Mouse (Mus musculus): ENCODE results near the gene Sema3c. TPM values are rescaled to one million over a fixed set of nuclear protein-coding genes. Genes with fewer than 3 reads are reported as not detected.

The Sema3c gene
- polyA plus RNA-seq, 1 experiment from 2014 or later = 72.0 TPM

- no peaks in the 10 kb centered on the region for H3K9me3 ChIP-seq (ENCODE audit: control insufficient read depth, low read depth, low read length)
- ATAC-seq (ENCODE audit: insufficient number of reproducible peaks, insufficient read depth, low FRiP score, low read depth) = no peak
- H3K36me3 ChIP-seq (ENCODE audit: control insufficient read depth, insufficient read depth, low read length) = no peaks in the 10 kb centered on the region
- no peak overlapping the region for H3K4me2 ChIP-seq (replicated peaks; ENCODE audit: low read depth, low read length)
- no peak overlapping the region for H3K9ac ChIP-seq (replicated peaks; ENCODE audit: low read depth, low read length)
- no peak overlapping the region for H3K27ac ChIP-seq (ENCODE audit: low read length)
- no peaks in the 10 kb centered on the region for H3K4me1 ChIP-seq (ENCODE audit: control insufficient read depth, insufficient read depth, low read length)
- H3K27me3 ChIP-seq (ENCODE audit: control insufficient read depth, insufficient read depth, low read length) = no peaks in the 10 kb centered on the region
- no peak overlapping the region for H3K4me3 ChIP-seq (ENCODE audit: low read depth, low read length)
- 65% methylated on average over 2 of the region's 2 CpGs for WGBS
Observed at GRCm38 (mm10) chr5:17620619-17621018, 46.5 kb downstream of the Sema3c start.

DNA sequence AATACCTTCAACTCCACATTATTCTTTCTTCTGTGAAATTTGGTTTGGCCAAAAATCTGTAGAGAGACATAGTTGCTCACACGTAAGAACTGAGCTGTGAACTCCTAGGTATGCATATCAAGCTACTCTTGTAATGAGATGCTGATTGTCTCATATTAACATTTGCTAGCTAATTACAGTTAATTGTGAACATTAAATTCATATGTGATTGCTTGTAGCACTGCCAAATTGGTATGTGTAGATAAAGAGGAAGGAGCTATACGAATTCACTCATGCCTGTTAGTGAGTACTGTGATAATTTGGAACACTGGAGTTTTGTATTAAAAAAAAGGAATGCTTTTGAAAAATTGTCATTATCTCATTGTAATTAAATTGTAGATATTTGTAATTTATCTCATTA is 48.5 kb downstream of the Sema3c start:
- ATAC-seq (ENCODE audit: insufficient number of reproducible peaks, insufficient read depth, low FRiP score, low read depth) = no peak

GRCm38 (mm10) chr5:17628606-17629005 is 54.5 kb downstream of the Sema3c start:
- H3K4me2 ChIP-seq (replicated peaks; ENCODE audit: low read depth, low read length) = no peak overlapping the region
- H3K27ac ChIP-seq (ENCODE audit: low read length) = no peak overlapping the region
- H3K4me3 ChIP-seq (ENCODE audit: low read depth, low read length) = no peak overlapping the region
- no peak overlapping the region for H3K9ac ChIP-seq (replicated peaks; ENCODE audit: low read depth, low read length)
- ATAC-seq (ENCODE audit: insufficient number of reproducible peaks, insufficient read depth, low FRiP score, low read depth) = no peak
- no peaks in the 10 kb centered on the region for H3K36me3 ChIP-seq (ENCODE audit: control insufficient read depth, insufficient read depth, low read length)
- no peaks in the 10 kb centered on the region for H3K9me3 ChIP-seq (ENCODE audit: control insufficient read depth, low read depth, low read length)
- 24% methylated on average over 1 of the region's 1 CpGs for WGBS
- H3K4me1 ChIP-seq (ENCODE audit: control insufficient read depth, insufficient read depth, low read length) = no peaks in the 10 kb centered on the region
- H3K27me3 ChIP-seq (ENCODE audit: control insufficient read depth, insufficient read depth, low read length) = no peaks in the 10 kb centered on the region

More for the DNA sequence above, 48.5 kb downstream of the Sema3c start:
- H3K36me3 ChIP-seq (ENCODE audit: control insufficient read depth, insufficient read depth, low read length) = no peaks in the 10 kb centered on the region
- no peaks in the 10 kb centered on the region for H3K27me3 ChIP-seq (ENCODE audit: control insufficient read depth, insufficient read depth, low read length)
- H3K27ac ChIP-seq (ENCODE audit: low read length) = no peak overlapping the region
- H3K4me2 ChIP-seq (replicated peaks; ENCODE audit: low read depth, low read length) = no peak overlapping the region
- no peak overlapping the region for H3K9ac ChIP-seq (replicated peaks; ENCODE audit: low read depth, low read length)
- H3K4me3 ChIP-seq (ENCODE audit: low read depth, low read length) = no peak overlapping the region
- H3K9me3 ChIP-seq (ENCODE audit: control insufficient read depth, low read depth, low read length) = no peaks in the 10 kb centered on the region
- H3K4me1 ChIP-seq (ENCODE audit: control insufficient read depth, insufficient read depth, low read length) = no peaks in the 10 kb centered on the region
- 90% methylated on average over 2 of the region's 2 CpGs for WGBS

- Histone ChIP-seq H3K4me1 (ENCODE audit: control insufficient read depth, insufficient read depth, low read length) (no peaks in the 10 kb centered on the region), H3K36me3 (ENCODE audit: control insufficient read depth, insufficient read depth, low read length) (no peaks in the 10 kb centered on the region), H3K4me3 (ENCODE audit: low read depth, low read length) (no peak overlapping the region), H3K27me3 (ENCODE audit: control insufficient read depth, insufficient read depth, low read length) (no peaks in the 10 kb centered on the region), H3K4me2 (replicated peaks; ENCODE audit: low read depth, low read length) (no peak overlapping the region), H3K27ac (ENCODE audit: low read length) (no peak overlapping the region), H3K9ac (replicated peaks; ENCODE audit: low read depth, low read length) (no peak overlapping the region), H3K9me3 (ENCODE audit: control insufficient read depth, low read depth, low read length) (no peaks in the 10 kb centered on the region)
- WGBS = 67% methylated on average over 3 of the region's 3 CpGs
- ATAC-seq (ENCODE audit: insufficient number of reproducible peaks, insufficient read depth, low FRiP score, low read depth) = no peak
Observed at GRCm38 (mm10) chr5:17629599-17629998, 55.5 kb downstream of the Sema3c start.

GRCm38 (mm10) chr5:17639519-17639918 is 65.4 kb downstream of the Sema3c start:
- Histone ChIP-seq H3K4me2 (replicated peaks; ENCODE audit: low read depth, low read length) (no peak overlapping the region), H3K9me3 (ENCODE audit: control insufficient read depth, low read depth, low read length) (no peaks in the 10 kb centered on the region), H3K27me3 (ENCODE audit: control insufficient read depth, insufficient read depth, low read length) (no peaks in the 10 kb centered on the region), H3K36me3 (ENCODE audit: control insufficient read depth, insufficient read depth, low read length) (no peaks in the 10 kb centered on the region), H3K4me1 (ENCODE audit: control insufficient read depth, insufficient read depth, low read length) (no peaks in the 10 kb centered on the region), H3K27ac (ENCODE audit: low read length) (no peak overlapping the region), H3K4me3 (ENCODE audit: low read depth, low read length) (no peak overlapping the region), H3K9ac (replicated peaks; ENCODE audit: low read depth, low read length) (no peak overlapping the region)
- no peak for ATAC-seq (ENCODE audit: insufficient number of reproducible peaks, insufficient read depth, low FRiP score, low read depth)
- 84% methylated on average over 3 of the region's 3 CpGs for WGBS

- ATAC-seq (ENCODE audit: insufficient number of reproducible peaks, insufficient read depth, low FRiP score, low read depth) = no peak
- H3K9ac ChIP-seq (replicated peaks; ENCODE audit: low read depth, low read length) = no peak overlapping the region
- no peaks in the 10 kb centered on the region for H3K4me1 ChIP-seq (ENCODE audit: control insufficient read depth, insufficient read depth, low read length)
- H3K27ac ChIP-seq (ENCODE audit: low read length) = no peak overlapping the region
- no peaks in the 10 kb centered on the region for H3K9me3 ChIP-seq (ENCODE audit: control insufficient read depth, low read depth, low read length)
- WGBS = 70% methylated on average over 7 of the region's 7 CpGs
- H3K36me3 ChIP-seq (ENCODE audit: control insufficient read depth, insufficient read depth, low read length) = no peaks in the 10 kb centered on the region
- H3K4me2 ChIP-seq (replicated peaks; ENCODE audit: low read depth, low read length) = no peak overlapping the region
- H3K27me3 ChIP-seq (ENCODE audit: control insufficient read depth, insufficient read depth, low read length) = no peaks in the 10 kb centered on the region
- no peak overlapping the region for H3K4me3 ChIP-seq (ENCODE audit: low read depth, low read length)
Observed at GRCm38 (mm10) chr5:17647643-17648226, 73.7 kb downstream of the Sema3c start.

DNA sequence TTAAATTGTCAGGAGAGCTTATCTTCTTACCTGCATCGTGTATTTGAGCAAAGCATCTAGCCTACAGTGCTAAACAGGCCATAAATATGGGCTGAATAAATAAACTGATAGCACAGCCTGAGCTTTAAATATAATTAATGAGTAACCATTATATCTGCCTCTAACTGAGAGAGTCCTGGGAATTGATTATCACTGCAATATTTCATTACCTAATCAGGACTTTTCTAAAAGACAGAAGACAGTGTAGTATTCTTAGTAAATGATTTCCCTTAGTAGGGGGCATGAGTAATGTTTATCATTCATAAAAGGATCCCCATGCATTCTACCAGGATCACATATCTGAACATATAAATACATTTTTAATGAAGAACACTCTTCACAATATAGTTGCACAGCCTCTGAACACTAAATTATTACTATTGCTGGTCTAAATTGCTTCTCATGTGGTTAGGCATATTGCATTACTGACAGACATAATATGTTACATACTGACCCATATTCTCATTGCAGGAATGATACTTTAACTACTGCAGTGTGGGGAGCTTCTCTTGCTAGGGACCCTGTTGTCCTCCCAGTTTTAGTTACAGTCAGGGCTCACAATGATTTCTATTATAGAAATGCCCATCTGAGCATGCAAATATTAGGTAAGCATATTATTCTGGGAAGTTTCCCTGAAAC is 74.9 kb downstream of the Sema3c start:
- H3K4me1 ChIP-seq (ENCODE audit: control insufficient read depth, insufficient read depth, low read length) = no peaks in the 10 kb centered on the region
- H3K9ac ChIP-seq (replicated peaks; ENCODE audit: low read depth, low read length) = no peak overlapping the region
- no peak overlapping the region for H3K4me2 ChIP-seq (replicated peaks; ENCODE audit: low read depth, low read length)
- WGBS = 5% methylated on average over 1 of the region's 1 CpGs
- no peaks in the 10 kb centered on the region for H3K27me3 ChIP-seq (ENCODE audit: control insufficient read depth, insufficient read depth, low read length)
- ATAC-seq (ENCODE audit: insufficient number of reproducible peaks, insufficient read depth, low FRiP score, low read depth) = peak; percentile 56; the same call in 1 of the 2 replicates
- H3K9me3 ChIP-seq (ENCODE audit: control insufficient read depth, low read depth, low read length) = no peaks in the 10 kb centered on the region
- no peaks in the 10 kb centered on the region for H3K36me3 ChIP-seq (ENCODE audit: control insufficient read depth, insufficient read depth, low read length)
- H3K4me3 ChIP-seq (ENCODE audit: low read depth, low read length) = no peak overlapping the region
- H3K27ac ChIP-seq (ENCODE audit: low read length) = no peak overlapping the region

GRCm38 (mm10) chr5:17661223-17661622 is 87.1 kb downstream of the Sema3c start:
- H3K36me3 ChIP-seq (ENCODE audit: control insufficient read depth, insufficient read depth, low read length) = no peaks in the 10 kb centered on the region
- ATAC-seq (ENCODE audit: insufficient number of reproducible peaks, insufficient read depth, low FRiP score, low read depth) = no peak
- no peak overlapping the region for H3K27ac ChIP-seq (ENCODE audit: low read length)
- H3K27me3 ChIP-seq (ENCODE audit: control insufficient read depth, insufficient read depth, low read length) = no peaks in the 10 kb centered on the region
- H3K4me3 ChIP-seq (ENCODE audit: low read depth, low read length) = no peak overlapping the region
- 68% methylated on average over 3 of the region's 3 CpGs for WGBS
- no peaks in the 10 kb centered on the region for H3K4me1 ChIP-seq (ENCODE audit: control insufficient read depth, insufficient read depth, low read length)
- H3K9ac ChIP-seq (replicated peaks; ENCODE audit: low read depth, low read length) = no peak overlapping the region
- no peak overlapping the region for H3K4me2 ChIP-seq (replicated peaks; ENCODE audit: low read depth, low read length)
- no peaks in the 10 kb centered on the region for H3K9me3 ChIP-seq (ENCODE audit: control insufficient read depth, low read depth, low read length)

DNA sequence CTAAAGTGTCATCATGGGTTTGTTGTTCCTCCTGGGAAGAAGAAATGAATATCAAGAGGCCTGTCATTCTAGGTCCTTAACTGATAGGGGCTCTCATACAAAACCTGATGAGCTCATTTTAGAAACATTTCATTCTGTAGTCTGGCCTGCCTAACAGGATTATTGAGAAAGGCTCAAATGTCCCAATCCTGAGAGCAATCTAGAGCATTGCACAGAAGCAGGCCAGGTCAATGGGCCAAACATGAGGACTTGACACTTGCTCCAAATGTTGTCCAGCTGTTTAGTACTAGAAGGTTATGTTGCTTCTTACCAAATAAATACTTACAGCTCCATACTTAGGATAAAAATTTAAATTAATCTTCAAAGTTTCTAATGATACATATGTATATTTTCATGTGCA is 97.3 kb downstream of the Sema3c start:
- no peaks in the 10 kb centered on the region for H3K9me3 ChIP-seq (ENCODE audit: control insufficient read depth, low read depth, low read length)
- ATAC-seq (ENCODE audit: insufficient number of reproducible peaks, insufficient read depth, low FRiP score, low read depth) = no peak
- H3K27ac ChIP-seq (ENCODE audit: low read length) = no peak overlapping the region
- no peaks in the 10 kb centered on the region for H3K36me3 ChIP-seq (ENCODE audit: control insufficient read depth, insufficient read depth, low read length)
- H3K4me2 ChIP-seq (replicated peaks; ENCODE audit: low read depth, low read length) = no peak overlapping the region
- H3K4me1 ChIP-seq (ENCODE audit: control insufficient read depth, insufficient read depth, low read length) = no peaks in the 10 kb centered on the region
- H3K9ac ChIP-seq (replicated peaks; ENCODE audit: low read depth, low read length) = no peak overlapping the region
- no peaks in the 10 kb centered on the region for H3K27me3 ChIP-seq (ENCODE audit: control insufficient read depth, insufficient read depth, low read length)
- H3K4me3 ChIP-seq (ENCODE audit: low read depth, low read length) = no peak overlapping the region
